ENCODE assay signal across 8 mouse cellular contexts in genomic region chr19:47658914-47659535, GRCm38 (mm10). TPM values are rescaled to one million over a fixed set of nuclear protein-coding genes. Genes with fewer than 3 reads are reported as not detected.
DNase-seq lines count a peak whose midpoint lies in the region; ATAC-seq and TF ChIP-seq lines count a peak whose summit lies in the region.

No protein-coding gene starts in this region.

- WGBS in heart, adult 2 months: 15% methylated on average over 5 of the region's 5 CpGs
- WGBS in forebrain, postnatal 0 days: 7% methylated on average over 5 of the region's 5 CpGs
- WGBS in hindbrain, embryonic 14.5 days: 25% methylated on average over 5 of the region's 5 CpGs
- WGBS in midbrain, embryonic 11.5 days: 27% methylated on average over 5 of the region's 5 CpGs
- WGBS in stomach, embryonic 16.5 days: 8% methylated on average over 5 of the region's 5 CpGs

- H3K4me3 ChIP-seq in heart, adult 2 months: no peak overlapping the region
- H3K4me3 ChIP-seq in forebrain, postnatal 0 days (ENCODE audit: low read depth, low read length): no peak overlapping the region
- no peak overlapping the region for H3K4me3 ChIP-seq in hindbrain, embryonic 14.5 days (replicated peaks; ENCODE audit: low read length)
- H3K4me3 ChIP-seq in midbrain, embryonic 11.5 days (ENCODE audit: low read depth, low read length): no peak overlapping the region
- H3K4me3 ChIP-seq in stomach, embryonic 16.5 days (replicated peaks; ENCODE audit: low read length): no peak overlapping the region

- DNase-seq in heart, adult 2 months: peak in 1 of 2 experiments; percentile 57
- DNase-seq in heart, postnatal 25 days (ENCODE audit: low spot score): no peak
- DNase-seq in cerebellum, adult 18-20 months: peak; percentile 50 to 69
- DNase-seq in forebrain, postnatal 0 days: peak; percentile 68
- DNase-seq in hindbrain, embryonic 14.5 days (ENCODE audit: low spot score): peak; percentile 71
- DNase-seq in left cerebral cortex, postnatal 10 days (ENCODE audit: extremely low spot score in 1 of 2, low spot score in 2 of 2): peak; percentile 63 to 68
- peak; percentile 87 for DNase-seq in midbrain, embryonic 11.5 days (ENCODE audit: low spot score, missing footprints)

- peak; percentile 88 for ATAC-seq in forebrain, postnatal 0 days
- peak; percentile 80; the same call in 1 of the 2 replicates for ATAC-seq in hindbrain, embryonic 14.5 days (ENCODE audit: low FRiP score)
- ATAC-seq in midbrain, embryonic 11.5 days (ENCODE audit: low FRiP score): peak; percentile 72; the same call in 1 of the 2 replicates
- peak; percentile 87; the same call in 1 of the 2 replicates for ATAC-seq in stomach, embryonic 16.5 days (ENCODE audit: insufficient read depth, low FRiP score)

- TF ChIP-seq CTCF in heart, adult 2 months (IDR thresholded peaks at IDR 0.05): peak; percentile 85
- TF ChIP-seq CTCF in forebrain, postnatal 0 days (IDR thresholded peaks at IDR 0.05; ENCODE audit: low read depth): peak; percentile 75

- no peak overlapping the region for H3K9ac ChIP-seq in heart, adult 2 months (ENCODE audit: low read depth, low read length)
- peak overlapping the region; percentile 31; the same call in 1 of the 2 replicates for H3K9ac ChIP-seq in forebrain, postnatal 0 days
- H3K9ac ChIP-seq in hindbrain, embryonic 14.5 days: peak overlapping the region; percentile 29; the same call in 1 of the 2 replicates
- H3K9ac ChIP-seq in midbrain, embryonic 11.5 days (ENCODE audit: low read length): peak overlapping the region; percentile 6; the same call in 1 of the 2 replicates
- H3K9ac ChIP-seq in stomach, embryonic 16.5 days (ENCODE audit: low read length): peak overlapping the region; percentile 58

- no peaks in the 10 kb centered on the region for H3K36me3 ChIP-seq in heart, adult 2 months (ENCODE audit: control insufficient read depth, insufficient read depth, low read length)
- H3K36me3 ChIP-seq in forebrain, postnatal 0 days (ENCODE audit: insufficient read depth): no peaks in the 10 kb centered on the region
- no peaks in the 10 kb centered on the region for H3K36me3 ChIP-seq in hindbrain, embryonic 14.5 days (replicated peaks; ENCODE audit: control insufficient read depth, insufficient read depth)
- H3K36me3 ChIP-seq in midbrain, embryonic 11.5 days (ENCODE audit: control insufficient read depth, insufficient read depth, low read length): no peaks in the 10 kb centered on the region
- H3K36me3 ChIP-seq in stomach, embryonic 16.5 days (ENCODE audit: control insufficient read depth, insufficient read depth, low read length): no peaks in the 10 kb centered on the region

- intact Hi-C loops in heart, adult 2 months (cut with DNase I): loop anchor here (1.0 kb wide), 2 partner anchors 136 to 162 kb away; no protein-coding TSS in a partner anchor
- intact Hi-C loops in heart, postnatal 25 days (cut with DNase I): loop anchor here (1.0 to 5.0 kb wide), 4 partner anchors 68 to 274 kb away; no protein-coding TSS in a partner anchor
- intact Hi-C loops in left cerebral cortex, postnatal 10 days (cut with DNase I): loop anchor here (2.0 kb wide), 1 partner anchor 162 kb away; no protein-coding TSS in a partner anchor

- peaks cover 3% of the 10 kb centered on the region; the same call in 1 of the 2 replicates for H3K4me1 ChIP-seq in heart, adult 2 months (ENCODE audit: control insufficient read depth, insufficient read depth, low read length)
- H3K4me1 ChIP-seq in forebrain, postnatal 0 days (ENCODE audit: insufficient read depth): 0 out of 2 replicates have a peak, but pooled peaks cover 3% of the 10 kb centered on the region
- peaks cover 8% of the 10 kb centered on the region; the same call in 1 of the 2 replicates for H3K4me1 ChIP-seq in hindbrain, embryonic 14.5 days (replicated peaks; ENCODE audit: control insufficient read depth, insufficient read depth, low read length)
- no peaks in the 10 kb centered on the region for H3K4me1 ChIP-seq in midbrain, embryonic 11.5 days (ENCODE audit: control insufficient read depth, insufficient read depth, low read length)
- H3K4me1 ChIP-seq in stomach, embryonic 16.5 days (ENCODE audit: control insufficient read depth, insufficient read depth, low read length): peaks cover 25% of the 10 kb centered on the region

- H3K27ac ChIP-seq in heart, adult 2 months: no peak overlapping the region
- H3K27ac ChIP-seq in forebrain, postnatal 0 days (ENCODE audit: low read depth, low read length): no peak overlapping the region
- peak overlapping the region; percentile 18; the same call in 1 of the 2 replicates for H3K27ac ChIP-seq in hindbrain, embryonic 14.5 days
- no peak overlapping the region for H3K27ac ChIP-seq in midbrain, embryonic 11.5 days (ENCODE audit: low read depth, low read length)
- peak overlapping the region; percentile 58 for H3K27ac ChIP-seq in stomach, embryonic 16.5 days (ENCODE audit: low read length)

- TF ChIP-seq POLR2A in heart, adult 2 months (IDR thresholded peaks at IDR 0.05; ENCODE audit: insufficient read depth, low read depth, low read length): no peak

- no peaks in the 10 kb centered on the region for H3K9me3 ChIP-seq in forebrain, postnatal 0 days (ENCODE audit: low read length)
- H3K9me3 ChIP-seq in hindbrain, embryonic 14.5 days (ENCODE audit: control insufficient read depth, low read length): no peaks in the 10 kb centered on the region
- H3K9me3 ChIP-seq in midbrain, embryonic 11.5 days (ENCODE audit: control insufficient read depth, low read length): no peaks in the 10 kb centered on the region
- no peaks in the 10 kb centered on the region for H3K9me3 ChIP-seq in stomach, embryonic 16.5 days (replicated peaks; ENCODE audit: control insufficient read depth, low read length)

- peak; percentile 89 for TF ChIP-seq EP300 in heart, adult 2 months (IDR thresholded peaks at IDR 0.05; ENCODE audit: insufficient read depth, low read depth, low read length)

- H3K79me2 ChIP-seq in heart, adult 2 months (replicated peaks; ENCODE audit: control insufficient read depth, insufficient read depth, low read length): no peaks in the 10 kb centered on the region

- H3K4me2 ChIP-seq in forebrain, postnatal 0 days (ENCODE audit: low read depth): no peak overlapping the region
- H3K4me2 ChIP-seq in hindbrain, embryonic 14.5 days (replicated peaks): no peak overlapping the region
- H3K4me2 ChIP-seq in midbrain, embryonic 11.5 days: no peak overlapping the region
- H3K4me2 ChIP-seq in stomach, embryonic 16.5 days (ENCODE audit: low read depth, low read length): 0 out of 2 replicates have a peak overlapping the region, but pooled peaks have one; percentile 4

- H3K27me3 ChIP-seq in heart, adult 2 months (ENCODE audit: control insufficient read depth, insufficient read depth, low read length): no peaks in the 10 kb centered on the region
- no peaks in the 10 kb centered on the region for H3K27me3 ChIP-seq in forebrain, postnatal 0 days (ENCODE audit: insufficient read depth, low read length)
- no peaks in the 10 kb centered on the region for H3K27me3 ChIP-seq in hindbrain, embryonic 14.5 days (ENCODE audit: control insufficient read depth, insufficient read depth, low read length)
- no peaks in the 10 kb centered on the region for H3K27me3 ChIP-seq in midbrain, embryonic 11.5 days (ENCODE audit: control insufficient read depth, insufficient read depth, low read length)
- H3K27me3 ChIP-seq in stomach, embryonic 16.5 days (ENCODE audit: control insufficient read depth, insufficient read depth, low read length): no peaks in the 10 kb centered on the region

RNA-seq across cellular contexts. Expression of gene Col17a1, which starts 32.9 kb away (rescaled TPM):
- total RNA-seq in heart, adult 2 months (2021): under 1 TPM in 1 of 2 experiments, not detected in 1; 0.18 TPM
- polyA plus RNA-seq in heart, adult 2 months (2012; rRNA removed): 0.03 and 0.37 TPM in 2 replicates
- not detected for total RNA-seq in heart, postnatal 25 days (2021)
- 0.08 and 0.57 TPM in 2 replicates for total RNA-seq in forebrain, postnatal 0 days (2014; rRNA removed)
- polyA plus RNA-seq in forebrain, postnatal 0 days (2015; fragmentation: Nextera tagmentation; extraction: Ambion mirVana): 0.08 and 0.42 TPM in 2 replicates
- 0.17 and 0.29 TPM in 2 replicates for polyA plus RNA-seq in hindbrain, embryonic 14.5 days (2014; fragmentation: Nextera tagmentation; extraction: Ambion mirVana)
- total RNA-seq in left cerebral cortex, postnatal 10 days (2021): under 1 TPM; 0.32 to 0.51 TPM
- polyA plus RNA-seq in midbrain, embryonic 11.5 days (2014; fragmentation: Nextera tagmentation; extraction: Ambion mirVana): 0.25 and 0.52 TPM in 2 replicates
- polyA plus RNA-seq in stomach, embryonic 16.5 days (2015; fragmentation: Nextera tagmentation; extraction: Ambion mirVana): 12.8 and 16.0 TPM in 2 replicates

Comparison
In these comparisons a context has a peak if more than half of its experiments do, and no peak if none do; other contexts are left out.
1. H3K27ac ChIP-seq: peak in hindbrain, embryonic 14.5 days (single experiment) and stomach, embryonic 16.5 days (single experiment); none in heart, adult 2 months (single experiment), forebrain, postnatal 0 days (single experiment) and midbrain, embryonic 11.5 days (single experiment).
2. Peak in every context shown above with its lines, with median percentiles within 50 percentile points of each other: ATAC-seq.